Mouse (Mus musculus): ENCODE data around the gene Orai3.
A peak's percentile ranks its signal among the peaks of the same experiment; 100 is the strongest.
"Not testable (repeated sequence)": the region's sequence is repeated elsewhere in the genome, so short reads cannot be mapped to it uniquely, and the experiment has no call there.

The Orai3 gene

GRCm38 (mm10) chr7:127763642-127764041 lies 6.0 kb upstream of the Orai3 start:
- DNase-seq (ENCODE audit: low read depth, low spot score) = no peak

- DNase-seq (ENCODE audit: low read depth, low spot score) = no peak
These were observed 3.9 kb upstream of the Orai3 start for GRCm38 (mm10) chr7:127765756-127766155.

GRCm38 (mm10) chr7:127766851-127767609 lies 2.6 kb upstream of the Orai3 start:
- no peak for DNase-seq (ENCODE audit: low read depth, low spot score)

GRCm38 (mm10) chr7:127767671-127768345 lies 1.8 kb upstream of the Orai3 start:
- DNase-seq (ENCODE audit: low read depth, low spot score) = no peak

GRCm38 (mm10) chr7:127768346-127768996 lies 1.1 kb upstream of the Orai3 start:
- peak; percentile 40 for DNase-seq (ENCODE audit: low read depth, low spot score)

GRCm38 (mm10) chr7:127768997-127769593 lies 520 bp upstream of the Orai3 start:
- DNase-seq (ENCODE audit: low read depth, low spot score) = peak; percentile 82

GRCm38 (mm10) chr7:127770039-127770905 lies 657 bp downstream of the Orai3 start:
- DNase-seq (ENCODE audit: low read depth, low spot score) = no peak

GRCm38 (mm10) chr7:127771262-127771661 lies 1.6 kb downstream of the Orai3 start:
- DNase-seq (ENCODE audit: low read depth, low spot score) = no peak

- DNase-seq (ENCODE audit: low read depth, low spot score) = no peak
These were observed 2.5 kb downstream of the Orai3 start for GRCm38 (mm10) chr7:127772080-127772479.

GRCm38 (mm10) chr7:127772557-127772956 lies 2.9 kb downstream of the Orai3 start:
- no peak for DNase-seq (ENCODE audit: low read depth, low spot score)

- peak; percentile 90 for DNase-seq (ENCODE audit: low read depth, low spot score)
These were observed 4.2 kb downstream of the Orai3 start for GRCm38 (mm10) chr7:127773664-127774384.

GRCm38 (mm10) chr7:127775837-127776236 lies 6.2 kb downstream of the Orai3 start:
- not testable (repeated sequence) for DNase-seq (ENCODE audit: low read depth, low spot score)

- DNase-seq (ENCODE audit: low read depth, low spot score) = peak; percentile 87
These were observed 6.8 kb downstream of the Orai3 start, which contains the start of gene Setd1a for GRCm38 (mm10) chr7:127776426-127776825. TSS of gene Setd1a (plus strand) at chr7:127776670.

- DNase-seq (ENCODE audit: low read depth, low spot score) = peak; percentile 98
These were observed 7.4 kb downstream of the Orai3 start for GRCm38 (mm10) chr7:127776878-127777473.

- DNase-seq (ENCODE audit: low read depth, low spot score) = no peak
These were observed 8.1 kb downstream of the Orai3 start for GRCm38 (mm10) chr7:127777474-127778266.

GRCm38 (mm10) chr7:127778350-127778749 lies 8.7 kb downstream of the Orai3 start:
- no peak for DNase-seq (ENCODE audit: low read depth, low spot score)

- DNase-seq (ENCODE audit: low read depth, low spot score) = no peak
These were observed 15.7 kb downstream of the Orai3 start, which contains the start of gene Gm49388 for GRCm38 (mm10) chr7:127785308-127785707. TSS of gene Gm49388 (plus strand) at chr7:127785608.

GRCm38 (mm10) chr7:127797076-127797845 lies 27.6 kb downstream of the Orai3 start:
- no peak for DNase-seq (ENCODE audit: low read depth, low spot score)

All from CD4-positive, CD25-positive, alpha-beta regulatory T cell, adult 2 months (primary cell).